Mouse (Mus musculus) fat pad, adult 2 months (tissue): ENCODE data around the gene Clec4d.
"Not testable (repeated sequence)": the region's sequence is repeated elsewhere in the genome, so short reads cannot be mapped to it uniquely, and the experiment has no call there.

ENCODE experiments used
- DNase-seq: peaks from one replicate; pipeline ENCODE4 v3.0.0-alpha.2; 2011; ENCODE audit warnings: low read depth, low spot score; ENCODE audit errors: extremely low read depth

Clec4d gene

GRCm38 (mm10) chr6:123261555-123262161, at the start of gene Clec4d:
TSS of gene Clec4d (plus strand) at chr6:123262111.
- no peak for DNase-seq

GRCm38 (mm10) chr6:123227519-123228166, 34.3 kb upstream of the Clec4d start:
- no peak for DNase-seq

- no peak for DNase-seq
Observed at GRCm38 (mm10) chr6:123229644-123230043, 32.3 kb upstream of the Clec4d start, which contains the start of gene Clec4n. TSS of gene Clec4n (plus strand) at chr6:123229843.

GRCm38 (mm10) chr6:123231149-123231548, 30.8 kb upstream of the Clec4d start:
- no peak for DNase-seq

- DNase-seq: no peak
Observed at GRCm38 (mm10) chr6:123237582-123237981, 24.3 kb upstream of the Clec4d start.

GRCm38 (mm10) chr6:123244201-123244600, 17.7 kb upstream of the Clec4d start:
- no peak for DNase-seq

- DNase-seq: not testable (repeated sequence)
Observed at GRCm38 (mm10) chr6:123248862-123249261, 13.0 kb upstream of the Clec4d start.

- no peak for DNase-seq
Observed at GRCm38 (mm10) chr6:123252735-123253134, 9.2 kb upstream of the Clec4d start.

GRCm38 (mm10) chr6:123258946-123259345, 3.0 kb upstream of the Clec4d start:
- DNase-seq: no peak

- DNase-seq: no peak
Observed at GRCm38 (mm10) chr6:123259889-123260603, 1.9 kb upstream of the Clec4d start.

- DNase-seq: no peak
Observed at GRCm38 (mm10) chr6:123260868-123261267, 1.0 kb upstream of the Clec4d start.

GRCm38 (mm10) chr6:123264194-123264593, 2.3 kb downstream of the Clec4d start:
- DNase-seq: no peak

- no peak for DNase-seq
Observed at GRCm38 (mm10) chr6:123265809-123266208, 3.9 kb downstream of the Clec4d start.

GRCm38 (mm10) chr6:123266945-123267344, 5.0 kb downstream of the Clec4d start:
- DNase-seq: no peak

GRCm38 (mm10) chr6:123279443-123279842, 17.5 kb downstream of the Clec4d start:
- DNase-seq: no peak

GRCm38 (mm10) chr6:123286311-123286710, 24.4 kb downstream of the Clec4d start:
- no peak for DNase-seq

- no peak for DNase-seq
Observed at GRCm38 (mm10) chr6:123288931-123289330, 27.0 kb downstream of the Clec4d start.

GRCm38 (mm10) chr6:123289753-123290152, 27.8 kb downstream of the Clec4d start, which contains the start of gene Clec4e:
TSS of gene Clec4e (minus strand) at chr6:123289870.
- DNase-seq: no peak

GRCm38 (mm10) chr6:123292751-123293400, 31.0 kb downstream of the Clec4d start:
- no peak for DNase-seq

- not testable (repeated sequence) for DNase-seq
Observed at GRCm38 (mm10) chr6:123293509-123293908, 31.6 kb downstream of the Clec4d start.

- no peak for DNase-seq
Observed at GRCm38 (mm10) chr6:123296687-123297086, 34.8 kb downstream of the Clec4d start.
